Mouse (Mus musculus) CD4-positive, CD25-positive, alpha-beta regulatory T cell, adult 4 months (primary cell): ENCODE results near the gene Luc7l. TPM values are rescaled to one million over a fixed set of nuclear protein-coding genes. Genes with fewer than 3 reads are reported as not detected.

Source experiments
- ATAC-seq: one replicate; pipeline ENCODE4 v1.8.0; 2017
- polyA plus RNA-seq, 2 experiments: library from polyadenylated mRNA; unstranded; fragments of 100-300 nt; shearing (Covaris generic); gene quantifications; one replicate each; pipeline ENCODE4 v1.2.1; 2017

The Luc7l gene
- 10 to 100 TPM; 59.7 to 67.6 TPM for polyA plus RNA-seq

- peak; percentile 97 for ATAC-seq
These were observed at the start of gene Luc7l for GRCm38 (mm10) chr17:26252539-26253251. TSS of gene Luc7l (plus strand) at chr17:26252896.

GRCm38 (mm10) chr17:26203321-26203811 is 49.3 kb upstream of the Luc7l start:
- ATAC-seq: peak; percentile 58

GRCm38 (mm10) chr17:26204766-26205165 is 47.9 kb upstream of the Luc7l start:
- no peak for ATAC-seq

- ATAC-seq: no peak
These were observed 46.3 kb upstream of the Luc7l start for GRCm38 (mm10) chr17:26206392-26206791.

- no peak for ATAC-seq
These were observed 45.0 kb upstream of the Luc7l start, which contains the start of gene Arhgdig for GRCm38 (mm10) chr17:26207686-26208085. TSS of gene Arhgdig (minus strand) at chr17:26207786.

- ATAC-seq: no peak
These were observed 40.5 kb upstream of the Luc7l start for GRCm38 (mm10) chr17:26212241-26212640.

GRCm38 (mm10) chr17:26212681-26213080 is 40.0 kb upstream of the Luc7l start:
- ATAC-seq: no peak

- ATAC-seq: no peak
These were observed 31.2 kb upstream of the Luc7l start for GRCm38 (mm10) chr17:26221508-26221907.

- ATAC-seq: no peak
These were observed 27.5 kb upstream of the Luc7l start for GRCm38 (mm10) chr17:26225150-26225549.

- ATAC-seq: no peak
These were observed 22.9 kb upstream of the Luc7l start for GRCm38 (mm10) chr17:26229776-26230175.

- no peak for ATAC-seq
These were observed 21.5 kb upstream of the Luc7l start for GRCm38 (mm10) chr17:26231156-26231555.

GRCm38 (mm10) chr17:26232863-26233262 is 19.8 kb upstream of the Luc7l start:
- no peak for ATAC-seq

- no peak for ATAC-seq
These were observed 18.3 kb upstream of the Luc7l start for GRCm38 (mm10) chr17:26234386-26234785.

- ATAC-seq: no peak
These were observed 17.4 kb upstream of the Luc7l start for GRCm38 (mm10) chr17:26235077-26235815.

GRCm38 (mm10) chr17:26237667-26238066 is 15.0 kb upstream of the Luc7l start:
- ATAC-seq: no peak

GRCm38 (mm10) chr17:26239551-26239950 is 13.1 kb upstream of the Luc7l start:
- ATAC-seq: no peak

- no peak for ATAC-seq
These were observed 12.4 kb upstream of the Luc7l start for GRCm38 (mm10) chr17:26240120-26240790.

- ATAC-seq: no peak
These were observed 11.7 kb upstream of the Luc7l start for GRCm38 (mm10) chr17:26240990-26241389.

GRCm38 (mm10) chr17:26243471-26244100 is 9.1 kb upstream of the Luc7l start:
- ATAC-seq: peak; percentile 54

- peak; percentile 93 for ATAC-seq
These were observed 8.4 kb upstream of the Luc7l start, which contains the start of gene Fam234a for GRCm38 (mm10) chr17:26244101-26244841. TSS of gene Fam234a (minus strand) at chr17:26244242.

GRCm38 (mm10) chr17:26251886-26252538 is 684 bp upstream of the Luc7l start:
- no peak for ATAC-seq
